Mouse (Mus musculus) hindbrain, embryonic 11.5 days (tissue): ENCODE measurements around the gene Uqcr11. TPM values are rescaled to one million over a fixed set of nuclear protein-coding genes. Genes with fewer than 3 reads are reported as not detected.

Source experiments
- ATAC-seq: fragments of 200-750 bp; cut with Nextera tagmentation; 2 replicates; pipeline ENCODE4 v1.8.0; 2017; ENCODE audit warnings: mild to moderate bottlenecking, moderate TSS enrichment, moderate library complexity; ENCODE audit not compliant: low FRiP score
- DNase-seq: peaks from one replicate; pipeline ENCODE4 v3.0.0-alpha.2; 2015; ENCODE audit warnings: low spot score
- H3K27ac ChIP-seq: fragments of 300-500 bp; sonication (generic); 2 replicates; pipeline ENCODE4 v1.5.1; 2014; ENCODE audit warnings: mild to moderate bottlenecking, low read depth, low read length
- H3K27me3 ChIP-seq: fragments of 300-500 bp; sonication (generic); 2 replicates; pipeline ENCODE4 v1.6.1; 2014; ENCODE audit warnings: mild to moderate bottlenecking, low read length, moderate library complexity, mixed read lengths; ENCODE audit not compliant: control insufficient read depth, insufficient read depth
- H3K36me3 ChIP-seq: fragments of 300-500 bp; sonication (generic); 2 replicates; pipeline ENCODE4 v1.6.1; 2014; ENCODE audit warnings: mild to moderate bottlenecking, low read length, moderate library complexity, mixed read lengths; ENCODE audit not compliant: control insufficient read depth, insufficient read depth
- H3K4me1 ChIP-seq: fragments of 300-500 bp; sonication (generic); replicated peaks from 2 replicates; pipeline ENCODE4 v1.6.1; 2014; ENCODE audit warnings: low read length, mixed read lengths; ENCODE audit not compliant: control insufficient read depth, insufficient read depth
- H3K4me2 ChIP-seq: fragments of 300-500 bp; sonication (generic); replicated peaks from 2 replicates; pipeline ENCODE4 v1.6.1; 2014; ENCODE audit warnings: mild to moderate bottlenecking, low read depth, low read length
- H3K4me3 ChIP-seq: fragments of 300-500 bp; sonication (generic); 2 replicates; pipeline ENCODE4 v1.5.1; 2014; ENCODE audit warnings: low read depth, low read length
- H3K9ac ChIP-seq: fragments of 300-500 bp; sonication (generic); 2 replicates; pipeline ENCODE4 v1.6.1; 2014; ENCODE audit warnings: low read depth, low read length
- H3K9me3 ChIP-seq: fragments of 300-500 bp; sonication (generic); 2 replicates; pipeline ENCODE4 v1.6.1; 2016; ENCODE audit warnings: low read length; ENCODE audit not compliant: control insufficient read depth
- WGBS: fragments of 180-500 bp; shearing (Covaris S2); extraction: QIAGEN DNeasy Blood & Tissue Kit; methylation state at CpG from one replicate; pipeline ENCODE4 v1.1.7; 2014; 5-methylcytosine and 5-hydroxymethylcytosine counted together
- polyA plus RNA-seq: library from polyadenylated mRNA; unstranded; fragments of >200 nt; fragmentation: Nextera tagmentation; extraction: Ambion mirVana; gene quantifications from 2 replicates; pipeline ENCODE4 v1.2.1, GENCODE M21; 2014

The Uqcr11 gene
- polyA plus RNA-seq, 1 experiment from 2014 or later: 466 TPM

DNA sequence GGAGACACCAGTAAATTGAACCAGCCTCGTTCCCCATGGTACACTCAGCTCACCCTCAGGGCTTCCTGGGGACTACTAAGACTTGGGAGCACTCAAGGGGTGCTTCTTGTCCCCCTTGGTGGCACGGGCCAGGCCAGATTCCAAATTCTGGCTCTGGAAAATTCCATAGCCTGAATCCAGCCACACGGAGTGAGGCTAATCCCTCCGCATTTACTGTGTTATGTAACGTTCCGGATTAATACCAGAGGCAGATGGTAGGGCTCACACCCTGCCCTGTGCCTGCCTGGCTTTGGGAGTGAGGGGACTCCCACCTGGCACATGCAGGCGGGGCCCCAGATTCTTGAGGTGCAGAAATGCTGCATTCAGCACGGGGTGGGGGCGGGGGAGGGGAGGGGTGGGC is 51.2 kb downstream of the Uqcr11 start:
- Histone ChIP-seq H3K4me3 (no peak overlapping the region), H3K9me3 (no peaks in the 10 kb centered on the region), H3K4me2 (no peak overlapping the region), H3K36me3 (no peaks in the 10 kb centered on the region), H3K9ac (no peak overlapping the region), H3K27me3 (peaks cover 90% of the 10 kb centered on the region), H3K4me1 (peaks cover 6% of the 10 kb centered on the region; the same call in 1 of the 2 replicates), H3K27ac (no peak overlapping the region)
- ATAC-seq (no peak), DNase-seq (no peak)
- WGBS: 13% methylated on average over 7 of the region's 9 CpGs

Other genes starting within 250 kb of the Uqcr11 start
- 83.4 and 90.4 TPM in 2 replicates for gene Cirbp, start 240.8 kb downstream of the Uqcr11 start, polyA plus RNA-seq
- 7.6 and 9.4 TPM in 2 replicates for gene 1600002K03Rik, start 233.9 kb downstream of the Uqcr11 start, polyA plus RNA-seq
- gene Efna2, start 227.3 kb downstream of the Uqcr11 start, polyA plus RNA-seq: 24.8 and 34.2 TPM in 2 replicates
- 49.4 and 57.3 TPM in 2 replicates for gene Mum1, start 180.4 kb downstream of the Uqcr11 start, polyA plus RNA-seq
- gene Ndufs7, start 157.7 kb downstream of the Uqcr11 start, polyA plus RNA-seq: 242 and 245 TPM in 2 replicates
- 30.3 and 30.4 TPM in 2 replicates for gene Gamt, start 145.8 kb downstream of the Uqcr11 start, polyA plus RNA-seq
- gene Dazap1, start 145.3 kb downstream of the Uqcr11 start, polyA plus RNA-seq: 46.8 and 47.3 TPM in 2 replicates
- 798 TPM in 2 replicates for gene Rps15, start 114.4 kb downstream of the Uqcr11 start, polyA plus RNA-seq
- 74.4 and 101 TPM in 2 replicates for gene Apc2, start 110.9 kb downstream of the Uqcr11 start, polyA plus RNA-seq
- 32.9 and 34.9 TPM in 2 replicates for gene 2310011J03Rik, start 86.3 kb downstream of the Uqcr11 start, polyA plus RNA-seq
- gene Pcsk4, start 77.3 kb downstream of the Uqcr11 start, polyA plus RNA-seq: 1.1 and 1.8 TPM in 2 replicates
- gene Reep6, start 76.9 kb downstream of the Uqcr11 start, polyA plus RNA-seq: 3.7 and 3.8 TPM in 2 replicates
- gene Adamtsl5, start 58.4 kb downstream of the Uqcr11 start, polyA plus RNA-seq: 0.54 and 0.70 TPM in 2 replicates
- 0.11 and 0.14 TPM in 2 replicates for gene Plk5, start 50.4 kb downstream of the Uqcr11 start, polyA plus RNA-seq
- gene Mex3d, start 19.2 kb downstream of the Uqcr11 start, polyA plus RNA-seq: 13.4 and 14.7 TPM in 2 replicates
- 227 and 240 TPM in 2 replicates for gene Mbd3, start 7.3 kb downstream of the Uqcr11 start, polyA plus RNA-seq
- gene Tcf3, start 26.8 kb upstream of the Uqcr11 start, polyA plus RNA-seq: 110 and 130 TPM in 2 replicates
- gene Onecut3, start 88.0 kb upstream of the Uqcr11 start, polyA plus RNA-seq: 2.1 and 3.5 TPM in 2 replicates
- 0.86 and 0.95 TPM in 2 replicates for gene Atp8b3, start 132.3 kb upstream of the Uqcr11 start, polyA plus RNA-seq
- 21.6 and 22.5 TPM in 2 replicates for gene Rexo1, start 154.7 kb upstream of the Uqcr11 start, polyA plus RNA-seq
- 3.9 and 4.2 TPM in 2 replicates for gene Klf16, start 170.5 kb upstream of the Uqcr11 start, polyA plus RNA-seq
- gene Abhd17a, start 183.5 kb upstream of the Uqcr11 start, polyA plus RNA-seq: 98.8 and 108 TPM in 2 replicates
- gene Scamp4, start 196.0 kb upstream of the Uqcr11 start, polyA plus RNA-seq: 64.1 and 68.7 TPM in 2 replicates
- gene Adat3, start 196.1 kb upstream of the Uqcr11 start, polyA plus RNA-seq: 5.8 and 7.4 TPM in 2 replicates
- 1.5 and 1.7 TPM in 2 replicates for gene Gm49322, start 199.2 kb upstream of the Uqcr11 start, polyA plus RNA-seq
- gene Csnk1g2, start 216.0 kb upstream of the Uqcr11 start, polyA plus RNA-seq: 71.1 and 85.6 TPM in 2 replicates